Mouse (Mus musculus): ENCODE measurements at regions not wholly inside any gene's neighbourhood (a gene's known extent, or its start where the extent isn't known, plus 50 kb on each side); places are given as distances from the start of the nearest gene placed in this dataset.

DNA sequence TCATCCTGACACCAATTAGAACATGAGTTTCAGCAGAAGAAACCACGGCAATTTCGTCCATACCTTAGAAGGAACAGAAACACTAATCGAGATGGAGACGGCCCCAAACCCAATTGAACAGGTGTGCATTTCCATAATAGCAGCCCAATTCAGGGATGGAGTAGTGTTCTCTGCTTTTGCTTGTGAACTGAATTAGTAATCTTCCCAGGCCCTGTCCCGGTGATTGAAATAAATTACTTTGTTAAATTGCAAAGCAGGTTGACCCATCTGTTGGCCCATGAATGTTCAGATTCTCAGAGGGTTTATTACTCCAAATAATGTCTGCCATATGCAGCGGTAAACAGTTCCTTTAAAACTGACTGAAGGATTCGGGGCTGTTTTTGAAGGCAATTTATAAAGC lies 388.5 kb upstream of the Nfe2l3 start:
- in situ Hi-C loops (cut with MboI, MseI) = no loop called here

DNA sequence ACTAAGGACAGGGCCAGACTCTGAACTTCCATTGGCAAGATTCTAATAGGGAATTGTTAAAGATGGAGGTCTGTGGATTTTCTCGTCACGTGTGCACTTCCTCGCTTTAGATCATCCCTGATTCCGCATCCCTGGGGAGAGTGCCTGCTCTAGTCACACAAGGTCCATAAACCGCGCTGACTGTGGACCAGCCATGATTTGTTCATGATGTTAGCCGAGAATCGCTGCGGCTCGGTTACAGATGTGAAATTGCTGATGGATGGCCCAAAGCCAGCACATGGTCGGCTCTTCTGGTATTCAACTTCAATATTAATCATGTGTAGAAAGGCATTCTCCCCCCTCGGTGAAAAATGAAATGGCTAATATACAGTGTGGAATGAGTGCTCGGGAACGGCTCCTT lies 387.6 kb upstream of the Nfe2l3 start:
- in situ Hi-C loops (cut with MboI, MseI) = no loop called here

DNA sequence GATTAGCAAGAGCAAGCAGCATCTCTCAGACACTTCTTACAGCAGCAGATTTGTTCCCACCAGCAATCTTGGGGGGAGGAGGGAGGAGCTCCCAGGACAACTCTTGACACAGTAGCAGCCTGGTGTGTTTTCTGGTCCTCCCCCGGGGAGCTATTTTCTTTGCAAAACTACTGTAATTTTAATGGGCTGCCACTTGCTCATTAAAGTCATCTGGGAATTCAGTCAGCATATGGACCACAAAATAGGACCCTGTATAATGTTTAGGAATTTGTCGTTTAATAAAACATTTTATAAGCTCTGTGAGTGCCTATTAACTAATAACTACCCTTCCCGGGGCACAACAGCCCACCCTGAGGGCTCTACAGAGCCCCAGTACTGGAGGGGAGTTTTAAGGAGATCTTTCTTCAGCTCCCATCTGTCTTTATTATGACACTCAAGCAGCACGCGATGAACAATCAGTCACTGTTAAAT lies 380.0 kb upstream of the Nfe2l3 start:
- in situ Hi-C loops (cut with MboI, MseI) = no loop called here

GRCm38 (mm10) chr6:51057229-51057628 lies 375.2 kb upstream of the Nfe2l3 start:
- in situ Hi-C loops (cut with MboI, MseI) = no loop called here

- in situ Hi-C loops (cut with MboI, MseI) = no loop called here
Measured at GRCm38 (mm10) chr6:51059923-51060847, 372.3 kb upstream of the Nfe2l3 start.

GRCm38 (mm10) chr6:51060848-51061535 lies 371.5 kb upstream of the Nfe2l3 start:
- in situ Hi-C loops (cut with MboI, MseI) = no loop called here

GRCm38 (mm10) chr6:51065156-51065555 lies 367.3 kb upstream of the Nfe2l3 start:
- in situ Hi-C loops (cut with MboI, MseI) = no loop called here

DNA sequence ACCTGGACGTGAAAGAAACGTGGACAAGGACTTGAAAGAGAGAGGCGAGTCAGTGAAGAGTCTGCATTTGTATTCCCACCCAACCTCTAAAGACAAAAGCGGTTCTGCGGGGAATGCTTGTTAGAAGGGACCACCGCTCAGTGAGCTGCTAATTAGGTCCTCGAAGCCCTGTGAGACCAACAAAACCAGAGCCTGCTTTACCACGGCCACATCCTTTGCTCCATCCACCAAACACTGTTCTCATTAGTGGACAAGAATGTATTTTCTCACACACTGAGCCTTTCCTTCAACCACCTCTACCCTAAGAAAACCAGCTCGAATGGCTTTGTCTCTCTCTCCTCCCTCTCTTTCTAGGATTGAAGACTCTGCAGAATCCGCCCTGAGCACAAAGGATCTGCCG lies 365.1 kb upstream of the Nfe2l3 start:
- in situ Hi-C loops (cut with MboI, MseI) = no loop called here

DNA sequence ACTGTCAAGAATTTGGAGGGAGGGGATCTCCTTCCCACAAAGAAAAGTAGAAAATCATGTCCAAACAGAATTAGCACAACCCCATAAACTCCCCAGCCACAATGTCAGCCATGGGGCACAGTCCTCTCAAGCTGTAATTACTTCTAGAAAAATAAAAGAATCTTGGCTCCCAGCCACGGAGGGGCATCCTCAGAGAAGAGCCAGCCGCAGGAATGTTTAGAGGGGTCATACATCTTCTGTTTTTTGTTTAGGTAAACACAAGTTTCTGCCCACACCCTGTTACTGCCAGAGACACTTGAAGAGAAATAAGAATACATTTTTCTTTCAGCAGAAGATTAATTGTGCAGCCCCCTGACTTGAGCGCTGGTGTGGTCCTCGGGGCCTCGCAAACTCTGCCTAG lies 362.5 kb upstream of the Nfe2l3 start:
- in situ Hi-C loops (cut with MboI, MseI) = no loop called here

- in situ Hi-C loops (cut with MboI, MseI) = no loop called here
Measured at GRCm38 (mm10) chr6:51071243-51071642, 361.2 kb upstream of the Nfe2l3 start.

DNA sequence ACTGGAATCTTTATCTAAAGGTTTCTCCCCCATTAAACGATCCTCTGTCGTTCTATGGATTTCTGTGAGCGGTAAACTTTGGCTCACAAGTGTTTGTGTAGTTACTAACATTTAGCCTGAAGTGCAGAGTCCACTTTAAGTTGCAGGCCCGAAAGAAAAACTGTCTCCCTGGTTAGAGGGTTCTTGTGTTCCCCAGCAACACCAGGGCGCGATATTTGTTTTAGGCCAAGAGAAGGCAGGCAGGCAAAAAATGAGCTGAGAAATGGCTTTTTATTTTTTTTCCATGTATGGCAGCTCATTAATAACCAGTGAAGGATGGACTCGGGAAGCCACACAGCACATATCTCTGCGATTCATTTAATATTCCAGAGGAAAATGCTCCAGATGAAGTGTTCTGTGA lies 357.4 kb upstream of the Nfe2l3 start:
- in situ Hi-C loops (cut with MboI, MseI) = no loop called here

GRCm38 (mm10) chr6:51076861-51077768 lies 355.4 kb upstream of the Nfe2l3 start:
- in situ Hi-C loops (cut with MboI, MseI) = no loop called here

DNA sequence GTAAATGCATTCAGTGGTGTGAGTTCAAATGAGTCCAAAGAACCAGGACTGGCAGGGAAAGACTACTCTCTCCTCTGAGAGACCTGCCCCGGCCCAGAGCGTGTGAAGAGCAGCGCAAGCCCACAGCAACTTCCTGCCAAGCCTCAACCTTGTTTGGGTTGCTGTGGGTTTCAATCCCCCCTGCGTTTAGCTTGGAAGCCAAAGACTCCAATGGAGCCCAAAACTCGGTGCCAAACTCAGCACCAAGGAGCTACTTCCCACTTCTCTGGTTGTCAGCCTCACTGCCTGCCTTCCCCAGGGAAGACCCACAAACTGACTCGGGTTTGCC lies 354.7 kb upstream of the Nfe2l3 start:
- in situ Hi-C loops (cut with MboI, MseI) = no loop called here

DNA sequence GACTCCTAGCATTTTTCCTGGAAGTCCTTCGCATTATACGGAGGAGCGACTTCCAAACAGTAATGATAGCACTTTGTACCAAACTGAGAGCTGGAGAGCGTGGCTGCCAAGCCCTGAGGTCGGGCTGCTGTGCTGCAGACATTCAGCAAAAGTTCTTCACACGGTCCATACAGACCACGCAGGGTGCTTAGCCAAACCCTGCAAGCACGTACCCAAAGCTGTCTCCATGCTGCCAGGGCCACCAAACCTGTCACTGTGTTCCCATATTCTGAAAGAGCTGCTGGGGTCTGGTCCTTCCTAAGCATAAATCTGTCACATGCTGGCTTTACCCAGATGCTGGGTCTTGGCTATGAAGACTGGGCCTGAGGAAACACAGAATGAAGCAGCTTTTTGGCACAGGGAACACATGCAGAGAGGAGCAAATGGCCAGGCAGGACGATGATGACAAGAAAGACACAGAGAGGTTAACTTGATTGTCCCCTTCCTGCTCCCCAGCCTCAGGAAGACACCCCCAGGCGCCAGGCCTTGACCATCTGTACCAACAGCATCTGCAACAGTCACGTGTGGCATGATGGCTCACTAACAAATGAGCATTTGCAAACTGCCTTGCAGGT lies 354.0 kb upstream of the Nfe2l3 start:
- in situ Hi-C loops (cut with MboI, MseI) = no loop called here

- in situ Hi-C loops (cut with MboI, MseI) = no loop called here
Measured at GRCm38 (mm10) chr6:51078967-51079355, 353.5 kb upstream of the Nfe2l3 start.

DNA sequence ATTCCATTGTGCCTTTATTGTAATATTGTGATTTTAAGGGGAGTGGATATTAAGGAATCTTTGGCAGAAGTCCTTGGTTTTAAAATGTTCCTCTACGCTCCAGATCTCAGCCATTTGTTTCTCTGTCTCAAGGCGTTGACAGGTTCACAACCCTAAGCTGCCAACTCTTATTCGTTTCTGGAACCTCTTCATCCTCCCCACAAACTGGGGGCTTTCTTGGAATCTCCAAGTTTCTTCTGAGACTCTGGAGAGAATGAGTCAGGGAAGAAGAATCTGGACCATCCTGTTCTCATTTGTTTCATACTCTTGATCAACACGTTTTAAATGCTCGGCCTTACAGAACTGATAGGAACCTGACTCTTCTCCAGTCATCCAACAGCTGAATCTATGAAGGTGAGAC lies 351.4 kb upstream of the Nfe2l3 start:
- in situ Hi-C loops (cut with MboI, MseI) = no loop called here

- in situ Hi-C loops (cut with MboI, MseI) = no loop called here
Measured at GRCm38 (mm10) chr6:51084656-51085055, 347.8 kb upstream of the Nfe2l3 start.

- in situ Hi-C loops (cut with MboI, MseI) = no loop called here
Measured at GRCm38 (mm10) chr6:51085547-51085946, 346.9 kb upstream of the Nfe2l3 start.

DNA sequence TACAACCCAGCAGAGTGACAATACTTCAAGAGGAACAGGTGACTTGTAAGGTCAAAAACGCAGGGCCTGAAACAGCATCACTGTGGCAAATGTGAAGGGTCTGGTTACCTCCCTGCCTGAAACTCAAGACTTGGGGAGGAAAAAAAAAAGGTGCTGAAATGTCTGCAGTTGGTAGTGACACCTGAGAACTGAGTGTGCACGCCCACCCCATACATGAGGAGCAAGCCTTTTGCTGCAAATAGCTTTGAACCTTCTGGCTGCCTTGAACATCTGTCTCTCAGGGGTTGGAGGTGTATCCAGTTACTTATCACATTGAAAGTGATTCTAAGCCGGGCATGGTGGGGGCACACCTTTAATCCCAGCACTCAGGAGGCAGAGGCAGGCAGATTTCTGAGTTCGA lies 346.1 kb upstream of the Nfe2l3 start:
- in situ Hi-C loops (cut with MboI, MseI) = no loop called here

GRCm38 (mm10) chr6:51087806-51088205 lies 344.7 kb upstream of the Nfe2l3 start:
- in situ Hi-C loops (cut with MboI, MseI) = no loop called here

DNA sequence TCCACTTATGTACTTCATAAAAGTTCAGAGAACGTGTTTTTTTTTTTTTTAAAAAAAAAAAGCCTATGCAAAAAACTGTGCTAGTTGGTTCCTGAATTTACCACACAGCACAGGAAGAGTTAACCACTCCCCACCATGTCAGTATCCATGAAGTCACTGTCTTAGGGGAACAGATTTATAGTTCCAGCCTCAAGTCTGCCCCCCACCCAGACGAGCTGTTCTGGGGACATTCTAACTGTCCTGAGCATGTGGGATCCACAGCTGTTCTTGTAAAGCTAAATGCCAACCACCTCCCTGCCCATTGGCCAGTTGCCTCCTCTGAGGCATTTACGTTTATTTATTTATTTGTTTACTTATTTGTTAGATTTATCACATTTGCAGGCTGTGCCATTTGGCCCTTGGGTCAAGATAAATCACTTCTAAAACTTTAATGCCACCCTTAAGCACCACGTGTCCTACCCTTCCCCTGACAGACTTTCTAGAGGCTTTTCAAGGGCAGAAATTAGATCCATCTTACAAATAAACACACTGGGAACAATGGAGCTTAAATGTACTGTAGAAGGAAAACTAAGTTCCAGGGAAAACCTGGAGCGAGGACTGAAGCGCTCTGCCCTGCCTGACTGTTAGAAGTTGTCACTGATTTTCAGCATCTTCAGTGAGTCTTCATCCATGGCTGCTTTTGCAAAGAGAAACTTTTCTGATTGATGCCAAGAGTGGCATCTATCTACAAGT lies 343.7 kb upstream of the Nfe2l3 start:
- in situ Hi-C loops (cut with MboI, MseI) = no loop called here
